Mouse (Mus musculus) MEL (cell line): ENCODE data around the gene Tmem104.

ENCODE experiments used
- CTCF ChIP-seq, 3 experiments: IDR thresholded peaks in 2 of 3; conservative IDR thresholded peaks in 1 of 3; 2 replicates each; pipeline ENCODE4 v1.5.1; 2011 to 2012; ENCODE audit warnings: low read length in 3 of 3, low read depth in 2 of 3, mild to moderate bottlenecking in 2 of 3, improper control_type of control experiment in 1 of 3, inconsistent platforms in 1 of 3, mixed read lengths in 1 of 3, moderate library complexity in 1 of 3; ENCODE audit not compliant: control insufficient read depth in 1 of 3, insufficient read depth in 1 of 3, poor library complexity in 1 of 3, severe bottlenecking in 1 of 3
- ELF1 ChIP-seq: IDR thresholded peaks from 2 replicates; pipeline ENCODE4 v1.6.1; 2014; ENCODE audit warnings: low read depth, mild to moderate bottlenecking, inconsistent platforms, low read length, improper control_type of control experiment, moderate library complexity
- GABPA ChIP-seq: IDR thresholded peaks from 2 replicates; pipeline ENCODE4 v1.6.1; 2012; ENCODE audit warnings: low read depth, mild to moderate bottlenecking, inconsistent platforms, low read length, improper control_type of control experiment, moderate library complexity
- GATA1 ChIP-seq: IDR thresholded peaks from 2 replicates; pipeline ENCODE4 v1.6.1; 2011; ENCODE audit warnings: low read depth, low read length, improper control_type of control experiment
- KAT2A ChIP-seq: conservative IDR thresholded peaks from 2 replicates; pipeline ENCODE4 v1.6.1; 2012; ENCODE audit warnings: low read depth, low read length, improper control_type of control experiment, inconsistent platforms
- MAZ ChIP-seq: IDR thresholded peaks from 2 replicates; pipeline ENCODE4 v1.6.1; 2012; ENCODE audit warnings: low read depth, mild to moderate bottlenecking, inconsistent platforms, low read length, improper control_type of control experiment
- POLR2A ChIP-seq, 2 experiments: IDR thresholded peaks; 2 replicates each; pipeline ENCODE4 v1.6.1; 2011 to 2012; ENCODE audit warnings: low read length in 2 of 2, mild to moderate bottlenecking in 2 of 2, control low read depth in 1 of 2, improper control_type of control experiment in 1 of 2, low read depth in 1 of 2, moderate library complexity in 1 of 2; ENCODE audit not compliant: control insufficient read depth in 1 of 2, insufficient read depth in 1 of 2, poor library complexity in 1 of 2
- POLR2AphosphoS5 ChIP-seq: IDR thresholded peaks from 2 replicates; pipeline ENCODE4 v1.6.1; 2012; ENCODE audit warnings: low read depth, borderline replicate concordance, mild to moderate bottlenecking, inconsistent platforms, low read length, moderate library complexity, mixed read lengths

DNA sequence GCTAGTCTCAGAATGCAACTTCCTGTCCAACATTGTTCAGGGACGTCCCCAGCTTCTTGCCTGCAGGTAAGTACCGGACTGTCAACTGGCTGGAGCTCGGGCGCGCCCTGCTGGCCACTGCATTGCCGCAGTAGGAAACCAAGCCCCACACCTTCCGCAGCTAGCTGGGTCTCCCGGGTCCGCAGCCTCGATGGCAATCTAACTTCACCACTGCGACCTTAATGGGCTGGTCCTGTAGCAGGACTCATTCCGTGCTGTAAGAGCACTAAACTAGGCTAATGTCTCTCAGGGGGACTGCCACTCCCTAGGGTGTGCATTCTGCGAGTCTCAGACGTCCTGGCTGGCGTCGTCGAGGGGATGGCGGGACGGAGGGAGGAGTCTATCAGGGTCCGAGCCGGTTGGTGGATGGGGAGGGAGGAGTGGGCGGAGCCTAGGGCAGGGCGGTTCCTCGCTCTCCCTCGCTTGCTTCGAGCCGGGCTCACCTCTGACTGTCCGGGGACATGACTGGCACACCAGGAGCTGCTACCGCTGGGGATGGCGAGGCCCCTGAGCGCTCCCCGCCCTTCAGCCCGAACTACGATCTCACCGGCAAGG is 33.5 kb upstream of the Tmem104 start:
- no peak for TF ChIP-seq ELF1
- TF ChIP-seq GABPA, result no peak
- TF ChIP-seq POLR2AphosphoS5, result no peak
- TF ChIP-seq MAZ, result no peak
- TF ChIP-seq CTCF (IDR thresholded peaks at IDR 0.05 in 2 of 3, conservative IDR thresholded peaks at IDR 0.05 in 1 of 3; ENCODE audit: control insufficient read depth in 1 of 3, insufficient read depth in 1 of 3, low read depth in 2 of 3, low read length in 3 of 3, poor library complexity in 1 of 3, severe bottlenecking in 1 of 3), result peak; percentile 73 to 91 (median 89)
- no peak for TF ChIP-seq GATA1
- TF ChIP-seq KAT2A, result 0 out of 2 replicates have a peak, but pooled peaks have one; percentile 17
- TF ChIP-seq POLR2A (IDR thresholded peaks at IDR 0.05; ENCODE audit: control insufficient read depth in 1 of 2, insufficient read depth in 1 of 2, low read depth in 1 of 2, low read length in 2 of 2, poor library complexity in 1 of 2), result peak; percentile 63 to 81; a peak in 3 of 4 replicates
